Mouse (Mus musculus): Measurements from ENCODE around the gene Itga7.

Itga7 gene

GRCm38 (mm10) chr10:128995796-128996195 lies 62.2 kb downstream of the Itga7 start:
- DNase-seq: no peak

- no peak for DNase-seq
Observed at GRCm38 (mm10) chr10:128996523-128997040, 63.0 kb downstream of the Itga7 start.

GRCm38 (mm10) chr10:129004032-129004920 lies 70.7 kb downstream of the Itga7 start:
- no peak for DNase-seq
